Mouse (Mus musculus): ENCODE results near the gene Syne2.

Gene Syne2

DNA sequence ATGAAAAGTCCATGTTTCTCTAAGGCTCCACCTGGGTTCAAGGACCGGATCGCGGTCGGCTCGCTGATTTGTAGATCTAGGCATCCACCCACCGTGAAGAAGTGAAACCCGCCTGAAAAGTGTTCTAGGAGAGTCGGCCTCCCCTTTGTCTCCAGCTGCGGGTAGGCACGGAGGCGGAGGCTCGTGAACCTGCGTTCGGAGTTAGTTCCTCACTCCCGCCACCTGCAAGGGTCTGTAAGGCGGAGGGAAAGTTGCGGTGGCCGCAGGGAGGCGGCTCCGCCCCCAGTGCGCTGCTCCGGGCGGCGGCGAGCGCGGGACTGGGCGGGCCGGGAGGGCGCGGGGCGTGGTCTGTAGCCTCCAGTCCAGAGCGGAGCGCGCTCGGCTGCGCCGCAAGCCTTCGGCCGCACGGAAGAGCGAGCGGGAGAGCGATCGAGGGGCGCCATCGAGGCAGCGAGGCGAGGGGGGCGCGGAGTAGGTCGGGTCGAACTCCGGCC is at the start of gene Syne2:
Syne2 (plus strand) TSS at position 176 of the 494 bp plus-strand sequence.
- peak; percentile 89 for DNase-seq (ENCODE audit: extremely low read depth, insufficient read length, low spot score)

DNA sequence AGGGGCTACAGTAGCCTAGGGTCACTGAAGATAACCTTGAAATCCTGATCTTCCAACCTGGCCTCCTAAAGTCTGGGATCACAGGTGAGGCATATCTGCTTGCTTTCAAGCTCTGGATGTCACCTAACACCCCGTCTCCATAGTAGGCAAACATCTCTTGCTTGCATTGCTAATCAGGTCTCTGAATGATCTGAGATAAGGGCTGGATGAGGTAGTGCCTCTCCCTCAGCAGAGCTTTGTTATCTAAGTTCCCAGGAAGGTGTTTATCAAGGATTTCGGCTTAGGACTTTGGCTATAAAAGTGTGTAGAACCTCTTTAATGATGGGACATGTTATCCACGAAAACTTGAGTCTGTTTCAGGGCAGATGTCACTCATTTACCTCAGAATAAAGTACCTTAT is 46.5 kb upstream of the Syne2 start:
- no peak for DNase-seq (ENCODE audit: extremely low read depth, insufficient read length, low spot score)

DNA sequence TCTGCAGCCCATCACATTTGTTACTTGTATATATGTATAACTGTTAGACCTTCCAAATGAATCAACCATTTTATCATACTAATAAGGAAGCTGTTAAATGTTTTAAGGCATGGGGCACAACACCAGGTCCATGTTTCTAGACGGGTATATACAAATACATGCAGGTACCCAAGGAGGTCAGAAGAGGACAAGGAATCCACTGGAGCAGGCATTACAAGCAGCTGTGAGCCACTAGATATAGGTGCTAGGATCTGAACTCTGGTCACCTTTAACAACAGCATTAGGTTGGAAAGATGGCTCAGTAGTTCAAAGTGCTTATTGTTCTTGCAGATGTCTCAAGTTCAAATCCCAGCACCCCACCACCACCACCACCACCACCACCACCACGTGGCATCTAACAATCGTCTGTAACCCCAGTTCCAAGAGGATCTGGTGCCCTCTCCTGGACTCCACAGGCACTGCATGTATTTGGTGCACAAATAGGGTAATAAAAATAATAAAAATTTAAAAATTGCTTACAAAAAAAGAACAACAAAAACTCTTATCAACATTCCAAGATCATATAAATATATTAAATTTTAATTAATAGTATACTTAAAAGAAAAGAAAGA is 45.4 kb upstream of the Syne2 start:
- DNase-seq (ENCODE audit: extremely low read depth, insufficient read length, low spot score) = peak; percentile 30

DNA sequence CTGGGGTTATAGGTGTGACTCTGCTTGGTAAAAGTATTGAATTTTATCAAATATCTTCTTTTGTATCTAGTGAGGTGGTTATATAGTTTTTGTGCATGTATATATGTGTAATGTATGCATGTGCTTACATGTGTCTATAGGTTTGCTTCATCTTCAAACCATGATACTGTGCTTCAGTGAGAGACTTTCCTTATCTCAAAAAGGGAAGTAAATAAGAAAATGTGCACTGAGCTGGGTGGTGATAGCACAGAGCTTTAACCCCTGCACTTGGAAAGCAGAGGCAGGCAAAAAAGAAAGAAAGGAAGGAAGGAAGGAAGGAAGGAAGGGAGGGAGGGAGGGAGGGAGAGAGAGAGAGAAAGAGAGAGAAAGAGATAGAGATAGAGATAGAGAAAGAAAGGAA is 36.5 kb upstream of the Syne2 start:
- DNase-seq (ENCODE audit: extremely low read depth, insufficient read length, low spot score) = no peak

DNA sequence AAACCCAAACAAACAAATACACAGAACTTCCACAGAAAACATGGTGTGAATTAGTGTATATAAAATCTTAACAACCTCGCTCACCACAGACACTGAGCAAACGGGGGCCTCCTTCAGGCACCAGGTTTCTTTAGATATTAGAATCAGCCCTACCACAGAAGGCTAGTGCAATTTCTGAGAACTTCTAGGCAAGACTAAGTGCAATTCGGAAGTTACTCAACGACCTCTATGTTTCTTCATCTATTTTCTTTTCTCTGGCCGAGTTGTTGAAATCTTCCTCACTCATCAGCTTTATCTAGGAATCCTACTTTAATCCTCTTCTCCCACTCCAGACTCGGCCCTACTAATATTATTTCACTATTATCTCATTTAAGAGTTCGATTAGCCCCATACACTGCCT is 35.9 kb upstream of the Syne2 start:
- no peak for DNase-seq (ENCODE audit: extremely low read depth, insufficient read length, low spot score)

DNA sequence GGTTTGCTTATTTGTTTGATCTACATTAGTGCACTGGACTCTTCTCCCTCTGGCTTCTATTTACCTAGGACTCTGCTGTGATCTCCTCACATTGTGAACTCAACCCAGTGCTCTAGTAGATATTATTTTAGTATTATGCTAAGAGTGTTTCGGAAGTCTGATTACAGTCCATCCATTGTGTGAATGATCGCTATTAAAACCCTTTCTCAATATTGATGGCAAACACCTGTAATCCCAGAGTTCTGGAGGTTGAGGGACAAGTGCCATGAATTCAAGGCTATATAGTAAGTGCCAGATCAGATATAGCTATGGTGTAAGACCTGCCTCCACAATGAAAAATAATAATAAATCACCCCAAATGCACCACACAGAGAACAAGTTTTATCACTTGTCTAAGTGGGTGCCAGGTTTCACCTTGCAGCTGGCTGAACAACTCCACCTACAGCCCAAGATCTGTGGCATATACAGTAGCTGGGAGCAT is 33.6 kb upstream of the Syne2 start:
- no peak for DNase-seq (ENCODE audit: extremely low read depth, insufficient read length, low spot score)

DNA sequence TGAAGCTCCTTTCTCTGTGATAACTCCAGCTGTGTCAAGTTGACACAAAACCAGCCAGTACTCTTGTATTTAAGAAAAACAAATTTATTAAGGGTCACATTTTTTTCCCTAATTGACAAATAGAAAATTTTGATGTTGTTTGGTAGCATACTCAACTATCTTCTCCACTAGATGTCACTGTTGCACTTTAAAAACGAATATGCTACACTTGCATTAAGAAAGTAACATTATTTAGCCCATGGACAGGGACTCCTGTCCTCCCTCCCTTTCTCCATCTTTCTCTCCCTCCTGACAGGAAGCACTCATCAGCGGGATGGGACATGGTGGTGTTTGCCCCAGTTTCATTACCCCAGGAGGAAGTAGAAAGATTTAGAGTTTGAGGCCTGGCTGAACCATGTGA is 31.3 kb upstream of the Syne2 start:
- peak; percentile 15 for DNase-seq (ENCODE audit: extremely low read depth, insufficient read length, low spot score)

DNA sequence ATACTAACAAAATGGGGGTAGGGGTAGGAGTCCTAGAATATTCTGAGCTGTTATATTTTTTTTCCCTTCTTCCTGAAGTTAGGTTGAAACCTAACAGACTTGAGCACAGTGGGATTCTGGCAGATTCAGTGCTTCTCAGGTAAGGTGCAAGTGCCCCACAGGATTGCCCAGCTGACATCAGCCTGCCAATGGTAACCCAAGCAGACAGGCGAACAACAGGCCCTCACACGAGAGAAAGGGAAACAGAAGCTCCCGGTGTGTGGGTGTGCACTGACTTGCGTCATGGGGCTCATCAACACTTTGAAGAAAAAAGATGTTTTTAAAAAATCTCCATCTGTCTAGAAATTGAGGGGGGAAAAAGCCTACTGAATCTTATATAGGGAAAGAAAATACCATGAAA is 28.5 kb upstream of the Syne2 start:
- no peak for DNase-seq (ENCODE audit: extremely low read depth, insufficient read length, low spot score)

DNA sequence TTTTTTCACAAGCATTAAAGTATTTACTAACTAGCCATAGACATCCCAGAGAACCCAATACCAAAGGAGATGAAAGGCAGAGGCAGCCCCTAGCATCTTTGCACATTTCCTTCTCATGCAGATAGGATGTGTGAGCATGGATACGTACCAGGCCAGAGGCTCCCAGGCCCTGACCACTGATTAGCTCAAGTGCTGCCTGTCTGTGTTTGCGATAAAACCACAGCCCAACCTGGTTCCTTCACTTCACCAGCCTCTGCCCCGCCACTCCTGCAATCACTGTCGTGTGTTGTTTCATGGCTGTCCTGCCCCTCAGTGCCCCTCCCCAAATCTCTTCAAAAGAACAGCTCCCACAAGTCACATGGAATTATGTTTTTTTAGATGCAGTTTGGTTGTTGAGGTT is 23.4 kb upstream of the Syne2 start:
- no peak for DNase-seq (ENCODE audit: extremely low read depth, insufficient read length, low spot score)

DNA sequence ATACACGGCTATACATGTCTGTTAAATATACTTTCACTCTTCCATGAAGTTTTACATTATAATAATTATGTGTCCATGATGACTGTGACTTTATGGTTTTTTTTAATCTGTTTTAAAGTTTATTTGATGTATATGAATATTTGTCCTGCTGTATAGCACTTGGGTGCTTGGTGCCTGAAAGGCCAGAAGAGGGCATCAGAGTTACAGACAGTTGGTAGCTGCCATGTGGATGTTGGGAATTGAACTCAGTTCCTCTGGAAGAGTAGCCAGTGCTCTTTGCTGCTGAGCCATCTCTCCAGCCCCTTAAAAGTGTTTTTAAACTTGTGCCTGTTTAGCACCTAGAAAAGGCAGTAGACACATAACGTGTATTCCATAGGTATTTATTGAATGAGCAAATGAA is 21.4 kb upstream of the Syne2 start:
- no peak for DNase-seq (ENCODE audit: extremely low read depth, insufficient read length, low spot score)

DNA sequence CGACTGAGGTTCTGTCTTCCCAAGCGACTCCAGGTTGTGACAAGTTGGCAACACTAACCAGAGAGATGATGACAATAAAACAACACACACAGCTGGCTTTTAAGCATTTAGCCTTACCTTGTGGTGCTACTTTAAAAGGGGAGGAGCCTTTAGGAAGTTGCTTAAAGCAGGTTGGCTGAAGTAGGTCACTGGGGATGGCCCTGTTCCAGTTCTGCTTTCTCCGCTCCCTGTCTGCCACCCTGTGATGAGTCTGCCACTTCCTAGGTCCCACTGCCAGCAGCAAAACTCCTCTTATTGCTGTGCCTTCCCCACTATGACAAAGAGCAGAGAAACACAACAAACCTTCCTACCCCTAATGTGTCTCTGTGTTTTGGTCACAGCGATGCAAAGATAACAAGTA is 11.7 kb upstream of the Syne2 start:
- DNase-seq (ENCODE audit: extremely low read depth, insufficient read length, low spot score) = no peak

DNA sequence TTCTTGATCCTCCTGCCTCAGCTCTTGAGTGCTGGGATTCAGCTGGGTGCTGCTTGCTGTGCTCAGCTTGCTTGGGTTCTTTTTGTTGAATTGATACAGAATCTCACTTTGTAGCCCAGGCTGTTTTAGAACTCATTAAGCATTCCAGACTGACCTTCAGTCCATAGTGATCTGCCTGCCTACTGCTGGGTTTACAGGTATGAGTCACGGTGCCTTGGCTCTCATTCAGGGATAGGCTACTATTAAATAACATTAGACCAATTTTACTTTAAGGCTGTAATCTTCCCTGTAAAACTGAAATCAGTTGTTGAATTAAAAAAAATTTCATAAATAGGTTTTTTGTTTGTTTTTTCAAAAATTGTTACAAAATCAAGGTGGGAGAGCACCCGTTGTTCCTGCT is 4.2 kb upstream of the Syne2 start:
- no peak for DNase-seq (ENCODE audit: extremely low read depth, insufficient read length, low spot score)

DNA sequence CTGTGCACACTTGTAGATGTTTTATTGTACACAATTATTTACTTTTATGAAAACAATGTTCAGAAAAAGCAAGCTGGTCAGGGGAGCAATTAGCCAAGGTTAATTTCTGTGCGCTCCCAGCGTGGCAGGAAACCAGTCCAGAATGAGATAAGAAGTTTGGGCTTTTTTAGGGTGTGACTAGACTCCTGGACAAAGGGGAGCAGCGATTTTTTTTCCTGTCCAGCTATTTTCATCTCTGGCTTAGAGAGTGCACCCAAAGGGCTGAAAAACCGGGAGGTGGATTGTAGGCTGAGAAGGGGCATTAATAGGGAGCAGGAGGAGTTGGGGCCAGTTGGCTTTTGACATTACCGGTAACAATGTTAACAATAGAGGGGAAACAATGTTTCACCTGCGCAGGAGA is 3.4 kb upstream of the Syne2 start:
- no peak for DNase-seq (ENCODE audit: extremely low read depth, insufficient read length, low spot score)

DNA sequence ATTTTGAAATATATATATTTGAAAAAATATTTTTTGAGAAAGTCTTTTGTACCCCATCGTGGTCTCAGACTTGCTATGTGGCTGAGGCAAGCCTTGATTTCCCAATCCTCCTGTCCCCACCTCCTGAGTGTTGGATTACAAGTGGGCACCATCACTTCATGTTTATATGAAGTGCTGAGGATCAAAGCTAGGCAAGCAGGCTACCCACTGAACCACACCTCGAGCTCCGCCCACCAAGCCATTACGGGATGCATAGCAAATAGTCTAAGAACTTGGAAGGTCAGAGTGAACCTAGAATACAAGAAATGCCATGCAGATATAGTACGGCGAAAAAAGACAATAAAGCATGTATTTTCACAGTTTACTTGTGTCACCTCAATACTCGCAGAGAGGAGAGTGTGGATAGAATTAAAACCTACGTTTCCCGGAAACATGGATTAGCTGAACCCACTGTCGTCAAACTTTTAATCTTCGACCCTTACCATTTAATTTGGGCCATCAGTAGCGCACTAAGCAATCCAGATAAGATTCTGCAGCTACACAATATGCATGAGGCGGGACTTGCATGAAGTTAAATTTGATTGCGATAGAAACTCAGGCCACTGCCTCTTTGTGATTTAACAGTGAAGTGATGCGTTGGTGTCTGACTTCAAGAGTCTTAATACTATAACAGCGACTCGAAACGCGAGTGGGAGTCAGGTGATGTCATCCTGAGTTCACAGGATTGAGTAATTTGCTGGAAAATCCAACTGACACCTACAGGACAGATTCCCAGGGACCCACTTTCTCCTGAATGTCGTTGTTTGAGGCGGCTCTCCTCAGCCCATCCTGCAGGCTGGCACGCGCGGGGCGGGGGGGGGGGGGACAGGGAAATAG is 715 bp upstream of the Syne2 start:
- no peak for DNase-seq (ENCODE audit: extremely low read depth, insufficient read length, low spot score)

DNA sequence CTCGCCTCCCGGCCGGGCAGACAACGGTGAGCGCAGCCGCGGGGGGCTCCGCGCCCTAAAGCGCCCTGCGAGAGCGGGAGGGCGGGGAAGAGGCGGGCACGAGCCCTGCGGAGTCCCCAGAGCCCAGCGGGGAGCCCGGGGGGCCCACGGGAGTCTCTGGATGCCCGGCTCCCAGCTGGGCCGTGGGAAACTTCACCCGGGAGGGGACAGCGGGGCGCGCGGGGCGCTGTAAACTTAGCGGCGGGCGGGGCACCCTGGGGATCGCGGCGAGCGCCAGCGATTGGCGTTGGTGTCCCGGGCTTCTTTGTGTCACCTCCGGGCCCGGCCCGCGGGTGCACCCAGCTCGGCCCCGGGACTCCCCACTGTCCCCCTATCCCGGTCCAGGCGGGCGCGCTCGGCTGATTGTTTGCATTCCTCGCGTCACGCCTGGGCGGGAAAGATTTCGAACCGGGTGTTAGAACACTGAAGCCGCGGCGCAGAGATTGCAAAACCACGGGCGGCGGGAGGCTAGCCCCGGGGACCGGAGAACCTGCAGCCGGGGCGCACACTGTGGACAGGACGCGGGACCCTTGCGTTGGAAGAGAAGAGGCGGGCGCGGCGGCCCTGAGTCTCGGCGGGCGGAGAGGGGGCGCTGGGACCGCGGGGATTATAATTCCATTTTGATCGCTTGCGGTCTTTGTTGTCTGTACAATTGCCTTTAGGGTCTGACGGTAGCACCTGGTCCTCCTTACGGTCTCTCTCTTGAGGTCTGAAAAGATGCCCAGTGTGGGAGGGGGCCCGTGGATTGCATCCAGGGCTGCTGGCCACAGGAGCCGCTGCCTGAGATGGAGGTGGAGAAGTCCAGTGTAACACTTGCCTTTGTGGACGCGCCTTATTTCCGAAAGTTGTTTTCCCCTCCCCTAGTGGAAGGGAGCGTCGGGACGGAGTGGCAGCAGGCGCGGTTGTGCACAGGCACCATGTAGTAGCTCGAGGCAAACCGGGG is 810 bp downstream of the Syne2 start:
- DNase-seq (ENCODE audit: extremely low read depth, insufficient read length, low spot score) = peak; percentile 74

DNA sequence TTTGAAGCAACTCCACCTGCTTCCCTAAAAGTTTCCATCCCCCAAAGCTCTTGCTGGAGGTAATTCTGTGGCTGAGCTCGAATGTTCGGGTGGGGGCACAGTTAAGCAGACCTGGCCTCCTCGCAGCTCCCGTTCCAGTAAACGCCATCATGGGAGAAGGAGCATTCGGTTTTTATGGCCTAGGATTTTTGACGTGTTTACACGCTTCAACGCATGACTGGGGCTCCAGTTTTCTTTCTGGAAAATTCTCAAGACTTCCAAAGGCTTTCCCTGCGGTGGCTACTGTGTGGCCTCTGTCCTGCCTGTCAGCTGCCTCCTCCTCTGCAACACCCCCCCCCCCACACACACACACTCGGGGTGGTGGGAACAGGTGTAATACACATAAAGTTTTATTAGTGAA is 1.5 kb downstream of the Syne2 start:
- no peak for DNase-seq (ENCODE audit: extremely low read depth, insufficient read length, low spot score)

DNA sequence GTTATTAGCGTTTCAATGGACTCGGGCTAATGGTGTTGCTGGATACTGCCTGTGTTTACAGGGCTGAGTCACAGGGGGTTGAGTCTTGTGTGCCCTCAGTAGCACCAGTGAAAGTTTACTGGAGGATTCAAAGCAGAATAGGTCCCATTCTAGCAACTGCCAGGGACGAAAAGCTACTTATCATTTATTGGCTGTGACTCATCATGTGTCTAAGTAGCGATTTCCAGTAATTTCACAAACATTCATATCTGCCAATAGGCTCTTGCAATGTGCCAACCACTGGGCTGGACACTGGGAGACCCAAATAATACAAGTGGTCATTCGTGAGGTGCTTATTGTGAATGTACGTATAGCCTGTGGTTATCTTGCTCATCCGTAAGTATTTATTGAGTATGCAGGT is 2.3 kb downstream of the Syne2 start:
- DNase-seq (ENCODE audit: extremely low read depth, insufficient read length, low spot score) = peak; percentile 15

DNA sequence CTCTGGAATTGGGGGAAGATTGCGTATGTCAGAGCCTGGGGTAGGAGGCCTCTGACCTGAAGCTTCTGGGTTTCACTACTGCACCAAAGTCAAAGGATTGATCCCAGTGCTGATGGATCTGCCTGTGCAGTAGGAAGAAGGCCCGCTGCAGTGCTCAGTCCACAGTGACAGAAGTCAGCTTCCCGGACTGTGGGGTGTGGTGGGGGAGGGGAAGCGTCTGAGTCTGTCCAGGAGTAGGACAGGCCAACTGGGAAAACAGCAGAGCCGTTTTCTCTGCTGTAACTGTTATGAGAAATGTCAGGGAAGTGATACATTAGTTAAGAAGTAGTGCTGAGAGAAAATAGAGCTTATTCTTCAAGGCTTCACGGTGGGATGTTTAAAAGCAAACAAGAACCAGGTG is 4.2 kb downstream of the Syne2 start:
- no peak for DNase-seq (ENCODE audit: extremely low read depth, insufficient read length, low spot score)

DNA sequence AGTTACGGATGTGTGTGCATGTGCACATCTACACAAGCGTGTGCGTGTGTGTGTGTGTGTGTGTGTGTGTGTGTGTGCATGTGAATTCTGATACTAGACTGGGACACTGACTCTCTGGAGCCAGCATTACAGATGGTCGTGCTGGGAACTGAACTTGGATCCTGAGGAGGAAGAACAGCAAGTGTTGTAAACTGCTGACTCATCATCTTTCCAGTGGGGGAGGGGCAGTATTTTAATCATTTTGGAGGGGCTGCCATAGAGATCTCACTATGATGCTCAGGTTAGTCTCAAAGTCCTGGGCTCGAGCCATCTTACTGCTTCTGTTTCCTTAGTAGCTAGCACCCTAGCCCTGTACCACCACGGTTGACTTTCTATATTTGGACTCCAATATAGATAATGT is 5.5 kb downstream of the Syne2 start:
- no peak for DNase-seq (ENCODE audit: extremely low read depth, insufficient read length, low spot score)

DNA sequence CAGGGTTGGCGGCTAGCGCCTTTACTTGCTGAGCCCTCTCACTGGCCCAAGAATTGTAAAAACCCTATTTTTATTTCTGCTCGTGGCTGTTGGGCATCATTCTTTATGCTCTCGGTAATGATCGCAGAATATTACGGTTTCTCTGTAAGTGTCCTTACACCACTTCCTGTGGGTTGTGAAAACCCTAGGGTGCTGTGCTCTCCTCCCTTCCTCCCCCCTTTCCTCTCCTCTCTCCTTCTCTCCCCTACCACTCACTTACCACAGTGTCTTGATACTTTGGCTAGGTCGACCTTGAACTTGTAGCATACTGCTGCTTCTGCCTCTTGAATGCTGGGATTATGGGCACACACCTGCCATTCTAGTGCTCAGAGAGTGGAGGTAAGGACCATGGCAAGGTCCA is 7.5 kb downstream of the Syne2 start:
- no peak for DNase-seq (ENCODE audit: extremely low read depth, insufficient read length, low spot score)

Measured in 3134 (cell line).